Mouse (Mus musculus): ENCODE results near the gene Slco2b1.

GRCm38 (mm10) chr7:99729973-99730372 is 18.8 kb upstream of the Slco2b1 start, which contains the start of gene Olfr520:
- TF ChIP-seq CTCF (IDR thresholded peaks at IDR 0.05; ENCODE audit: low read depth) (no peak), EP300 (IDR thresholded peaks at IDR 0.05; ENCODE audit: low read depth) (no peak)
